Mouse (Mus musculus) 3134 (cell line): ENCODE results near the gene Slc16a5.

Experiments
- DNase-seq: peaks from one replicate; pipeline ENCODE4 v3.0.0-alpha.2; 2011; ENCODE audit warnings: low spot score; ENCODE audit not compliant: insufficient read length; ENCODE audit errors: extremely low read depth

The Slc16a5 gene

GRCm38 (mm10) chr11:115462243-115462891 lies at the start of gene Slc16a5:
Gene Slc16a5 (plus strand): TSS chr11:115462474.
- DNase-seq, result no peak

- peak; percentile 96 for DNase-seq
Measured at GRCm38 (mm10) chr11:115419531-115420237, 42.6 kb upstream of the Slc16a5 start, which contains the start of the genes Atp5h and Kctd2. Gene Atp5h (minus strand): TSS chr11:115419962. Gene Kctd2 (plus strand): TSS chr11:115420128.

- DNase-seq, result peak; percentile 82
Measured at GRCm38 (mm10) chr11:115420336-115421190, 41.7 kb upstream of the Slc16a5 start.

GRCm38 (mm10) chr11:115421328-115421727 lies 40.9 kb upstream of the Slc16a5 start:
- DNase-seq, result no peak

- DNase-seq, result no peak
Measured at GRCm38 (mm10) chr11:115421972-115422371, 40.3 kb upstream of the Slc16a5 start.

- DNase-seq, result no peak
Measured at GRCm38 (mm10) chr11:115423091-115423490, 39.2 kb upstream of the Slc16a5 start.

- DNase-seq, result no peak
Measured at GRCm38 (mm10) chr11:115424666-115425065, 37.6 kb upstream of the Slc16a5 start.

GRCm38 (mm10) chr11:115425671-115426070 lies 36.6 kb upstream of the Slc16a5 start:
- DNase-seq, result no peak

- DNase-seq, result peak; percentile 55
Measured at GRCm38 (mm10) chr11:115427482-115428331, 34.6 kb upstream of the Slc16a5 start.

- no peak for DNase-seq
Measured at GRCm38 (mm10) chr11:115429307-115429706, 33.0 kb upstream of the Slc16a5 start.

- DNase-seq, result no peak
Measured at GRCm38 (mm10) chr11:115430561-115430960, 31.7 kb upstream of the Slc16a5 start.

GRCm38 (mm10) chr11:115432814-115433213 lies 29.5 kb upstream of the Slc16a5 start:
- DNase-seq, result no peak

- DNase-seq, result no peak
Measured at GRCm38 (mm10) chr11:115433342-115433741, 28.9 kb upstream of the Slc16a5 start.

GRCm38 (mm10) chr11:115435596-115436337 lies 26.5 kb upstream of the Slc16a5 start:
- peak; percentile 24 for DNase-seq

- DNase-seq, result no peak
Measured at GRCm38 (mm10) chr11:115437571-115438122, 24.6 kb upstream of the Slc16a5 start.

GRCm38 (mm10) chr11:115439326-115439725 lies 22.9 kb upstream of the Slc16a5 start:
- DNase-seq, result no peak

GRCm38 (mm10) chr11:115439906-115440595 lies 22.2 kb upstream of the Slc16a5 start, which contains the start of gene Trim80:
Gene Trim80 (plus strand): TSS chr11:115440545.
- DNase-seq, result no peak

GRCm38 (mm10) chr11:115441417-115441816 lies 20.9 kb upstream of the Slc16a5 start:
- no peak for DNase-seq

GRCm38 (mm10) chr11:115446906-115447305 lies 15.4 kb upstream of the Slc16a5 start:
- no peak for DNase-seq
